Mouse (Mus musculus) hematopoietic stem cell, adult 5-6 weeks (primary cell): Measurements from ENCODE around the gene Pla2g4c. TPM values are rescaled to one million over a fixed set of nuclear protein-coding genes. Genes with fewer than 3 reads are reported as not detected.

Source experiments
- ATAC-seq, 2 experiments: fragments of 125-278 bp in 1 of 2; replicated peaks in 1 of 2; 2 replicates each; pipeline ENCODE4 v1.8.0; 2016 to 2017; ENCODE audit warnings: inconsistent platforms in 2 of 2, mild to moderate bottlenecking in 2 of 2, moderate number of reproducible peaks in 2 of 2, low read depth in 1 of 2, moderate TSS enrichment in 1 of 2; ENCODE audit not compliant: low FRiP score in 2 of 2, poor library complexity in 2 of 2, severe bottlenecking in 2 of 2, insufficient read depth in 1 of 2, low TSS enrichment in 1 of 2
- total RNA-seq: library from RNA; stranded (forward); fragments of 172-1452, 232-1000 nt; gene quantifications from 2 replicates; pipeline ENCODE4 v1.2.3, GENCODE M21; 2017

Pla2g4c gene
- total RNA-seq, 1 experiment from 2014 or later = 3.0 TPM

GRCm38 (mm10) chr7:13311401-13311800 is 13.1 kb upstream of the Pla2g4c start:
- no peak for ATAC-seq

- no peak for ATAC-seq
Measured at GRCm38 (mm10) chr7:13314095-13314597, 10.3 kb upstream of the Pla2g4c start.

- ATAC-seq = peak; percentile 80 to 87
Measured at GRCm38 (mm10) chr7:13321424-13321823, 3.0 kb upstream of the Pla2g4c start.

- ATAC-seq = no peak
Measured at GRCm38 (mm10) chr7:13330575-13330974, 6.1 kb downstream of the Pla2g4c start.

- ATAC-seq = no peak
Measured at GRCm38 (mm10) chr7:13355943-13356342, 31.5 kb downstream of the Pla2g4c start.

- ATAC-seq = no peak
Measured at GRCm38 (mm10) chr7:13380588-13380987, 56.1 kb downstream of the Pla2g4c start.

GRCm38 (mm10) chr7:13397832-13398231 is 73.4 kb downstream of the Pla2g4c start, which contains the start of gene Cabp5:
TSS of gene Cabp5 (plus strand) at chr7:13398132.
- no peak for ATAC-seq

Other genes with a start within 250 kb of the Pla2g4c start
- gene Vmn1r85, start 229.5 kb upstream of the Pla2g4c start, total RNA-seq = not detected in 2 replicates
- gene Vmn1r86, start 204.7 kb upstream of the Pla2g4c start, total RNA-seq = not detected in 2 replicates
- gene Vmn1r87, start 184.5 kb upstream of the Pla2g4c start, total RNA-seq = not detected in 2 replicates
- gene Vmn1r88, start 165.1 kb upstream of the Pla2g4c start, total RNA-seq = not detected in 2 replicates
- gene Vmn1r89, start 111.6 kb upstream of the Pla2g4c start, total RNA-seq = not detected in 2 replicates
- 70.4 and 138 TPM in 2 replicates for gene Lig1, start 47.4 kb upstream of the Pla2g4c start, total RNA-seq
- 7.1 and 7.2 TPM in 2 replicates for gene Zswim9, start 45.9 kb upstream of the Pla2g4c start, total RNA-seq
- not detected in 2 replicates for gene Cabp5, start 73.5 kb downstream of the Pla2g4c start, total RNA-seq
- gene Bsph1, start 126.2 kb downstream of the Pla2g4c start, total RNA-seq = not detected in 2 replicates
- gene Bsph2, start 246.4 kb downstream of the Pla2g4c start, total RNA-seq = not detected in 2 replicates